ENCODE assay signal across 29 mouse cellular contexts in the genomic region with DNA sequence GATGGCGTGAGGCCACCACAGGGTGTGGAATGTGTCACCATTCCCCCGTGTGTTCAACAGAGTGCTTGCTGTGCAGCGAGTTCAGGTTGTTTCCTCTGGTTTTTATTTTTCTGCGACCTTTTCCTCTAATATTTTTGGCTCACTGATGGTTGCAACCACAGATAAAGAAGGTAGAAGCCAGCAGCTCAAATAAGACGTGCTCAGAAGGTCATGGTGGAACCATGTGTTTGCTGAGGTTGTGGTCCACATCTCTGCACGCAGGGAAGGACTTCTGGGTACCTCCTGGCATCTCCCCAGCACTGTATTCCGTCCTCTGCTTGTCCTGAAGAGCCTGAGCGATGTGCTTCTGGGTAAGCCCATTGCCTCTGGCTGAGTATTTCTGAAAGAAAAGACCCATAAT. TPM values are rescaled to one million over a fixed set of nuclear protein-coding genes. Genes with fewer than 3 reads are reported as not detected.
"Had no signal": no experiment of that assay in that cellular context is flagged by ENCODE, and none has a peak within 500 bp of the region (broad histone marks: within the 10 kb centered on the region; RNA-seq: fewer than 3 reads in every experiment).

No protein-coding gene starts in this region.

- H3K27ac ChIP-seq: heart, embryonic 13.5 days; heart, embryonic 15.5 days; hindbrain, embryonic 13.5 days; hindbrain, embryonic 15.5 days; hindbrain, postnatal 0 days; kidney, embryonic 15.5 days; kidney, postnatal 0 days; limb, embryonic 13.5 days; limb, embryonic 15.5 days had no signal

- H3K9me3 ChIP-seq: heart, embryonic 13.5 days; heart, embryonic 15.5 days; hindbrain, embryonic 13.5 days; hindbrain, embryonic 15.5 days; kidney, embryonic 15.5 days; limb, embryonic 13.5 days; limb, embryonic 15.5 days; liver, embryonic 13.5 days had no signal

- H3K4me3 ChIP-seq: heart, embryonic 13.5 days; heart, embryonic 15.5 days; hindbrain, embryonic 13.5 days; hindbrain, embryonic 15.5 days; kidney, embryonic 15.5 days; limb, embryonic 13.5 days; limb, embryonic 15.5 days; liver, embryonic 13.5 days had no signal

- DNase-seq: forebrain, postnatal 0 days; gastrocnemius, postnatal 14 days; gastrocnemius, postnatal 36 days; heart, adult 18-20 months; heart, postnatal 14 days; heart, postnatal 36 days; kidney, adult 11 months; kidney, adult 2 months; kidney, adult 9 months; kidney, postnatal 14 days; kidney, postnatal 36 days; layer of hippocampus, adult 9-11 months; layer of hippocampus, postnatal 36 days; liver, embryonic 13.5 days had no signal

- H3K9ac ChIP-seq: forebrain, postnatal 0 days; heart, embryonic 13.5 days; heart, embryonic 15.5 days; hindbrain, embryonic 13.5 days; hindbrain, embryonic 15.5 days; kidney, embryonic 15.5 days; limb, embryonic 13.5 days; limb, embryonic 15.5 days; liver, embryonic 13.5 days had no signal

- H3K4me2 ChIP-seq: heart, embryonic 11.5 days; heart, embryonic 13.5 days; heart, embryonic 15.5 days; hindbrain, embryonic 13.5 days; hindbrain, embryonic 15.5 days; kidney, embryonic 15.5 days; limb, embryonic 13.5 days; limb, embryonic 15.5 days; liver, embryonic 13.5 days had no signal

- H3K36me3 ChIP-seq: heart, embryonic 13.5 days; heart, embryonic 15.5 days; hindbrain, embryonic 13.5 days; hindbrain, embryonic 15.5 days; kidney, embryonic 15.5 days; limb, embryonic 13.5 days; limb, embryonic 15.5 days; liver, embryonic 13.5 days had no signal

- ATAC-seq: forebrain, postnatal 0 days; hindbrain, postnatal 0 days; intestine, embryonic 16.5 days had no signal

RNA-seq across cellular contexts. Expression of gene Pde6c, which starts 5.9 kb away (rescaled TPM):
- polyA plus RNA-seq: gonadal fat pad, adult 2 months; heart, embryonic 13.5 days; heart, embryonic 15.5 days; heart, postnatal 0 days; hindbrain, embryonic 11.5 days; kidney, adult 2 months; large intestine, adult 2 months; limb, embryonic 13.5 days; limb, embryonic 15.5 days had no signal

RNA-seq across cellular contexts. Expression of gene Ffar4, which starts 29.8 kb away (rescaled TPM):
- polyA plus RNA-seq: heart, embryonic 11.5 days; heart, postnatal 0 days; hindbrain, embryonic 11.5 days; hindbrain, embryonic 13.5 days; limb, embryonic 13.5 days had no signal
